Mouse (Mus musculus): ENCODE results near the gene Mon1b.

The Mon1b gene

DNA sequence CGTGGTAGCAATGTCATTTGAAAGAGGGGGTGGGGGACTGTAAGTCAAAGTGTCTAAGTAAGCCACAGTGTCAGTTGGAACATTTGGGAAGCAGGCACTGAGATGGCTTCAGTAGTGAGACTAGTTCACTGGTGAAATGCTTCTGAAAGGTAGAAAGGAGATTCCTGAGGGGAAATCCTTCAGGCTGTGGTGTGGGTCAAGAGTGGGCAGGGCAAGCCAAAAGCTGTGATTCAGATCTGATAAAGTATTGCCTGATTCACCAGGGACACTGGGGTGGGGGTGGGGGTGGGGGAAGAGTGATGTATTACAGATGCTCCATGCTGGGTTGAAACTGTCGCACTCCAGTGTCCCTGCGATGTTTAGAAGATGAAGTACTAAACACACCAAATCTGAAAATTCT, 39.2 kb downstream of the Mon1b start:
- DNase-seq = no peak

DNA sequence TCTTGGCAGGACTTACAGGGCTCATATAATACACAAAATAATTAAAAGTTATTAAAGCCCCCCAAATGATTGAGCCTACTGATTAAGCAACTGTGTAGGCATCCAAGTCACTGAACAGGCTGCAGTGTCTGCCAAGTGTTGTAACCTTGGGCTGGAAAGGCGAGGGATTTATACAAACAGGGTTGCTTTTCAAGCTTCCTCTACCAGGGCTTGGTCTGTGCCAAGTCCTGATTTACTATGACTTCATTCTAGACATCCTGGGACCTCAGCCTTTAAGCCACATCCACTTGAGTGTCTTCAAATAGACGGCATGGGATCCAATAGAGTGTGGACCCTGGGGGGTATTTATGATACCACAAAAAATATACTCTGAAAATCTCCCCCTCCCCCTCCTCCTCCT, 39.9 kb downstream of the Mon1b start:
- no peak for DNase-seq

DNA sequence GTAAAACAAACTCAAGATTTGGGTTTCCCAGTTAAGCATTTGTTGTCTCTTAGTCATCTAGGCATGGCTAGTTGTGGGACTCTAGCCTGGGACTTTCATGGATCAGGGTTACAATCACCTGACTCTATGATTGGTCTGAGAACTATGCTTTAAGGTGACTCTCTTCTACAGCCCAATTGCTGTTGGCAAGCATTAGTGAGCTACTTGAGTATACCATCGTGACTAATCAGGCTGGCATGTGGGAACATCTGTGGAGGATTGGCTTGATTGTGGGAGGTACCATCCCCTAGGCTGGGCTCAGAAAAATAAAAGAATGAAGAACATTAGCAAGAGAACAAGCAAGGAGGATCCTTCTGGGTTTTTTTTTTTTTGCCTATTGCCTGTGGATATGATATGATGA, 41.4 kb downstream of the Mon1b start:
- no peak for DNase-seq

DNA sequence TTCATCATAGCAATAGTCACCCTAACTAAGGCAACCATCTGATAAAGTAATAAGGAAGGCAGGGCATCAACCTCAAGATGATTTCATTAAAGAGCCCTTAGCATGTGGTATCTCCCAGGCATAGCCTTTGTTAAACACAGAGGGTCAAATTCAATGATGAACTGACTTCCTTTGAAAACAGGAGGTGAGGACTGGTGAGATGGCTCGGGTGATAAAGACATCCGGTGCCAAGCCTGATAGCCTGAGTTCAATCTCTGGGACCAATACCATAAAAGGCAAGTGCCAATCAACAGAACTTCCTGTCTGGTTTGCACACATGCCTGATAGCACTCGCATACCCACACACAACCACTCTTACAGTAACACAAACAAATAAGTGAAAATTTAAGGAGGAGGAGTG, 44.0 kb downstream of the Mon1b start:
- DNase-seq = no peak

DNA sequence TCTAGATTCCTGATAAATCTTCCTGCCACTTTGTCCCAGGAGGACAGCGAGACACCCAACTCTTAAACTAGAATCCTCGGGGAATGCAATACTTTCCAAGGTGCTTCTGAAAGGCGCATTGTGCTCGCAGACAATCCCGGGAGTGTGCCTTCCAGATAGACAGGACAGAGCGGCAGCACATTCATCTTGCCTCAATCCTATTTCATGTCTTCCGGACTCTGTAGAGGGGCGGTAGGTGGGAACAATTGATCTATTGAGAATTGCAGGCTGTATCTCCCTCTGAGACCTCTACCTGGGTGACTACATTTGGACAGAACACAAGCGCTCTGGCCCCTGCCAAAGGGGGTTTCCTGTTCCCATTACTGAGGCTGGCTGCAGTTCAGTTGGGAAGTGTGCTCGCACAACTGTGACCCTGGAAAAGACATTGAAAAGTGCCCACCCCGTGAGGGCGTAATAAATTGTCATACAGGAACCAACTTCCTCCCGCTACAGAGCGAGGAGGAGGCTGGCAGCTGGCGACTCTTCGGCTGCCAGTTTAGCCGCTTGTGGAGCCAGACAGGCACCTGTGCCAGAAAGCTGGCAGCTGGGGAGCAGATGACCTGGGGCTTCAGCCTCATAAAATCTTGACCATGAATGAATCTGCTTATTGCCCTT, 52.6 kb downstream of the Mon1b start:
- no peak for DNase-seq

DNA sequence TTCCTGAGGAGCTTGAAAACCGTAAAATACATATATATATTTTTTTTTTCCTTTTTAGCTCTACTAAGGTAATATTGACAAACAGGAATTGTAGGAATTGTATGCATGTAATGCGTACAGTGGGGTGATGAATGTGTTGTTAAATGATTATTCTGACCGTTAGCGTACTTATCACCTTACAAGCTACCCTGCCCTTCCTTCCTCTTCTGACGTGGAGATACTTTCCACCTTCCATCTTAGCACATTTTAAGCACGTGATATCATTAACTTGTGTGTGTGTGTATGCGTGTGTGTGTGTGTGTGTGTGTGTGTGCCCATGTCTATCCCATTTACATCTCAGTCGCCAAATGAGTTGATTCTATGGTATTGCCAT, 53.1 kb downstream of the Mon1b start:
- DNase-seq = no peak

DNA sequence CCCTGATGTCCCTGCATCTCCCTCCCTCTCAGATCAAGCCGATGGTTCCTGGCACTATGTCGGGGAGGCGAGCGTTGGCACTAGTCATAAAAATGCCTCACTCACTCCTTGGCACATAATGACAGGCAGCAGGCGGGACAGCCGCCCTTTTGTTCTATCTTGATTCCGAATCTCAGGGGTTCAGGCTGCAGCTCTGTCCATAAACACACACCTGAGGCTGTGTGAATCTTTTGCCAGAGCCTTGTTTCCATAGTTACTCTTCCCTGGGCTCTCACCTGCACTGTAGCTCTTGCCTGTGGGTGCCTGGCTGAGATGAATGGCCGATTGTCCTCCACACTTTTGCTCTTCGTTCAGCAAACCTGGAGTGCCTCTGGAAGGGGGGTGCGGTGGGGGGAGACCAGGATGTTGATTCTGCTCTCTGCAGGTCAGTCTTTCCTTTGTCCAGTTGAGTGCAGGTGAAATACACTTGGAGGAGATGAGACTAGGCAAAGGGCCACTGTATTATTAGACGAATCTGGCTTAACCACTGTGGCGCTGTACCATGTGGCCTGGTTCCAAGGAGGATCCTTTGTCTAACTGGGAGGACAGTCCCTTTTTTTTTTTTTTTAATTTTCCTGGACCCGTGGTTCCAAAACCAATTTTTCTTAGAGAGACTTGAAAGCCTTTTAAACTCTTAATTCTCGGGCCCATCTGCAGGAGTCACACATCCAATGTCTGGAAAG, 56.4 kb downstream of the Mon1b start:
- no peak for DNase-seq

Data from retina, postnatal 1 day (tissue).